Mouse (Mus musculus) macrophage (primary cell): ENCODE results near the gene Gsta2. TPM values are rescaled to one million over a fixed set of nuclear protein-coding genes. Genes with fewer than 3 reads are reported as not detected.
"Not testable (repeated sequence)": the region's sequence is repeated elsewhere in the genome, so short reads cannot be mapped to it uniquely, and the experiment has no call there.

Experiments
- H3K27ac ChIP-seq: fragments of 350-480 bp; formaldehyde crosslinking; 2 replicates; pipeline ENCODE4 v1.9.0; 2021
- H3K36me3 ChIP-seq: fragments of 350-480 bp; formaldehyde crosslinking; 2 replicates; pipeline ENCODE4 v1.9.0; 2021; ENCODE audit errors: inconsistent target
- H3K4me3 ChIP-seq: fragments of 350-480 bp; formaldehyde crosslinking; 2 replicates; pipeline ENCODE4 v1.9.0; 2021; ENCODE audit errors: inconsistent target
- H3K79me2 ChIP-seq: fragments of 350-480 bp; formaldehyde crosslinking; 2 replicates; pipeline ENCODE4 v1.9.0; 2021; ENCODE audit errors: inconsistent target
- WGBS: methylation state at CpG from one replicate; pipeline ENCODE4 v1.1.7; 2026; ENCODE audit warnings: inconsistent platforms; ENCODE audit not compliant: missing documents; 5-methylcytosine and 5-hydroxymethylcytosine counted together
- polyA plus RNA-seq: library from polyadenylated mRNA; stranded (reverse); fragments of 250-400 nt; gene quantifications from 3 replicates; pipeline ENCODE4 v1.2.4, GENCODE M21; 2018; ENCODE audit warnings: inconsistent platforms

Gene Gsta2
- polyA plus RNA-seq, 1 experiment from 2014 or later: not detected

DNA sequence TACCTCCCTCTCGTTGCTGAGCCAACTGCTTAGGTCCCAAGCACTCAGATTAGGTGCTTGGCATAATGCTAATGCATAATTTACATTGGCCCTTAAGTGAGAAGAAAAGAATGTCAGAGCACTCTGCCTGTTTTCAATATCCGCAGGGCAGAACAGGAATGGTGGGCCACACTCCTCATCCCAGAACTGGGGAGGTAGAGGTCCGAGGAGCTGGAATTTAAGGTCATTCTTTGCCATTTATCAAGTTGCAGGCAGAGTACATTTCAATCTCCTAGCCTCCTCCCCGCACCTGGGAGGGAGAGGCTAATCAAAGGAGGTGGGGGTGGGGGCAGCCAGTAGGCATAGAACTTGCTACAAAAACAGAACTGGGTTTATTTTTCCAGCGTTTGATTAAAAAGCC is 18.8 kb upstream of the Gsta2 start:
- no peaks in the 10 kb centered on the region for H3K36me3 ChIP-seq
- H3K79me2 ChIP-seq: no peaks in the 10 kb centered on the region
- no peak overlapping the region for H3K27ac ChIP-seq
- H3K4me3 ChIP-seq: no peak overlapping the region
- WGBS: 89% methylated on average over 5 of the region's 5 CpGs

DNA sequence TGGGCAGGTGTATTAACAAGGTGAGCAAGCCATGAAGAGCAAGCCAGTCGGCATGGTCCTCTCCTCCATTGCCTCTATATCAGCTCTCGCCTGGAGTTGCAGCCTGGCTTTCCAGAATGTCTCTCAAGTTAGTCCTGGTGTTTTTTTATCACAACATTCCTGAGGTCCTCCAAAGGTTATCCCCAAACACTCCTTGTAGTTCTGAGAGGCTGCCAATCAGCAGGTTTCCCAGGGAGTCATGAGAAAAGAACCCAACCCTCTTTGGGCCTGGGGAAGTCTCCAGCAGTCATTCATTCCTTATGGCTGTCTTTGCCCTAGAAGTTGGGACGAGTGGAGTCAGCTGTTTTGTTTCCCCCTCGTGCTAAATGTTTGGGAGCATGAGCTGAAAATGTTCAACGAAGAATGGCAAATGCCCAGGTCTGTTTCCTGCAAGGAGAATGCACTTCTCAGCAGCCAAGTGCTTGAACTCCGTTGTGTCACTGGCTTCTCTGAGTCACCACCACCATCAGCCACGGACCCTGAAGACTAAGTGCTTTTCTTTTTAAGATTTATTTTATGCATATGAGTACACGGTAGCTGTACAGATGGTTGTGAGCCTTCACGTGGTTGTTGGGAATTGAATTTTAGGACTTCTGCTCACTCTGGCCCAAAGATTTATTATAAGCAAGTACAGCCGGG is 17.4 kb upstream of the Gsta2 start:
- 80% methylated on average over 10 of the region's 10 CpGs for WGBS
- no peak overlapping the region for H3K4me3 ChIP-seq
- no peak overlapping the region for H3K27ac ChIP-seq
- no peaks in the 10 kb centered on the region for H3K79me2 ChIP-seq
- H3K36me3 ChIP-seq: no peaks in the 10 kb centered on the region

DNA sequence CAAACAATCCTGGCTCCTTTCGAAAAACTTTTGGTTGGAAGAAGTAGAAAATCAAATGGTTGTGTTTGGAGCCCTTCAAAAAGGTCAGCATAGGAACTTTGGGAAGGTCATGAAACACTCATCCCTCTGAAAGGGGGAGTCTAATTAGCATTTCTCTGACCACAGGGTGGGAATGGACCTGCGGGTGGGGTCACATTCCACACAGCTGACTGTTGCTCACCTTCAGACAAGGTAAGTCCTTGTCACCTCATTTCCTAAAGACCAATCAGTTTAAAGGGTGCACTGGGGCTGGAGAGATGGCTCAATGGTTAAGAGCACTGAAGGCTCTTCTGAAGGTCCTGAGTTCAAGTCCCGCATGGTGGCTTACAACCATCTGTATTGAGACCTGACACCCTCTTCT is 15.9 kb upstream of the Gsta2 start:
- Histone ChIP-seq H3K79me2 (no peaks in the 10 kb centered on the region), H3K4me3 (no peak overlapping the region), H3K36me3 (no peaks in the 10 kb centered on the region), H3K27ac (no peak overlapping the region)
- 100% methylated on average over 3 of the region's 3 CpGs for WGBS

DNA sequence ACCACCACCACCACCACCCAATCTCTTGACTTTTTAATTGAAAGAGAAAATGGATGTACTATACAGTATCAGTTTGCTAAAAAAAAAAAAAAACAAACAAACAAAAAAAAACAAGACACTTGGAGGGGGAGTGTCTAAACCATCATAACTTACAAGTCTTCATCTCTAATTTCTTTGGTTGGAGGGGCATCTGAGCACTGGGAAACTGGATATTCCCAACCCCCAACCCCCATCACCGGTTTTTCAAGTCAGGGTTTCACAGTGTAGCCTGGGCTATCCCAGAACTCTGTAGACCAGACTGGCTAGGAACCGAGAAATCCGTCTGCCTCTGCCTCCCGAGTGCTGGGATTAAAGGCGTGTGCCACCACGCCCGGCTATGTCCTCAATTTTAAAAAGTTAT is 14.2 kb upstream of the Gsta2 start:
- Histone ChIP-seq H3K4me3 (no peak overlapping the region), H3K36me3 (no peaks in the 10 kb centered on the region), H3K27ac (no peak overlapping the region), H3K79me2 (no peaks in the 10 kb centered on the region)
- WGBS: 90% methylated on average over 7 of the region's 7 CpGs

DNA sequence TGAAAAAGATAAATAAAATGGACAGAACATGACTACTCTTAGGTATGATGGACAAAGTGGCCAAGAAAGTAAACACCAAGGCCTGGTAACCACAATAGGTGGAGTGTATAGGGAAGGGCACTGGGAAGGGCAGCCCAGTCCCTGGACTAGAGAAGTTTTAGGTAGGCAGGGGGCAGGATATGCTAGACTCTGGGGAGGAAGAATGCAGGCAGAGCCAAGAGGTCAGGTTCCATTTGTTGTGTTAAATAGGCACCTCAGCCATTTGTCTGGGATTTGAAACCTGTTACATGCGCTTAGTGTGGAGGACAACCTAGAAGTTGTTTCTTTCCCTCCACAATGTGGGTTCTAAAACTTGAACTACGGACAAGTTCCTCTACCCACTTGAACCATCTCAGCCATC is 13.8 kb upstream of the Gsta2 start:
- Histone ChIP-seq H3K27ac (no peak overlapping the region), H3K79me2 (no peaks in the 10 kb centered on the region), H3K36me3 (no peaks in the 10 kb centered on the region), H3K4me3 (no peak overlapping the region)
- 93% methylated on average over 2 of the region's 2 CpGs for WGBS

DNA sequence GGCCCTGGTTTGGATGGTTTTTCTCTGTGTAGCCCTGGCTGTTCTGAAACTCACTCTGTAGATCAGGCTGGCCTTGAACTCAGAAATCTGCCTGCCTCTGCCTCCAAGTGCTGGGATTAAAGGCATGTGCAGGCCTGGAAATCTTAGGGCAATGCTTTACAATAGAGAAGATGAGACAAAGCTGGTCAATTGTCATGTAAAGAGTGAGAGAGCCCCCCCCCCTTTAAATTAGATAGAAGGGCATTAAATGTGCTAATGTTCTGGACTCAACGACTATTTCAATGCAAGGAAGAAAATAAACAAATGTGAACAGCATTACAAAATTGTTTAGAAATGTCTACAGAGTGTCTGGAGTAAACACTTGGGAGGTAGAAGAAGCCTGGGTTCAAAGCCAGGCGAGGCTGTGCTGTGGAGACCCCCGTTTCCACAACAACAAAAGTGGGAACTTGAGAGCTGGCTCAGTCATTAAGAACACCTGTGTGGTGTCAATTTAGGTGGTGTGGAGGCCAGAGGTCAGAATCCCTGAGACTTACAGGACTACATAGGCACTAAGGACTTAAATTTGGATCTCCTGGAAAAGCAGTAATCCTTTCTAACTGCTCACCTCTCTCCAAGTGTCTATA is 13.2 kb upstream of the Gsta2 start:
- Histone ChIP-seq H3K27ac (no peak overlapping the region), H3K79me2 (no peaks in the 10 kb centered on the region), H3K4me3 (no peak overlapping the region), H3K36me3 (no peaks in the 10 kb centered on the region)
- WGBS: 95% methylated on average over 3 of the region's 3 CpGs

DNA sequence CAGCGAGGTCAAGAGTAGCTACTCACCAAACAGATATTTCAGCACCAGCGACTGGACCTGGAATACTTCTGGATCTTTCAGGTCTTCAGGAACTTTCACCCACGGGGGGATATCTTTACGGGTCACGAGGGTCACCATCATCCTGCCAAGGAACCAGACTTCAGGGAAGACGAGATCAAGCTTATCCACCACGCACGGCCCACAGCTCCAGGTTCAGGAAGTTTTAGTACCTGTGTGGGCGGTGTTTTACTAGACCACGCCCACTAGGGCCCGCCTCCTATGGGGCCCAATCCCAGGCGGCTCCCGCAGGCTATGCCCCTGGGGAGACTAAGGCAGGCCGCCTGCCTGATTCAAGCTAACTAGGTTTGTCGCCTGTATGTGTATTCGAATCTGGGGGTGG is 12.4 kb upstream of the Gsta2 start, which contains the start of gene Dppa5a:
Gene Dppa5a, minus strand, starts transcription at position 219 of the 400 bp plus-strand sequence.
- not testable (repeated sequence) for H3K36me3 ChIP-seq, H3K79me2 ChIP-seq, H3K27ac ChIP-seq, H3K4me3 ChIP-seq
- WGBS: 94% methylated on average over 15 of the region's 16 CpGs

DNA sequence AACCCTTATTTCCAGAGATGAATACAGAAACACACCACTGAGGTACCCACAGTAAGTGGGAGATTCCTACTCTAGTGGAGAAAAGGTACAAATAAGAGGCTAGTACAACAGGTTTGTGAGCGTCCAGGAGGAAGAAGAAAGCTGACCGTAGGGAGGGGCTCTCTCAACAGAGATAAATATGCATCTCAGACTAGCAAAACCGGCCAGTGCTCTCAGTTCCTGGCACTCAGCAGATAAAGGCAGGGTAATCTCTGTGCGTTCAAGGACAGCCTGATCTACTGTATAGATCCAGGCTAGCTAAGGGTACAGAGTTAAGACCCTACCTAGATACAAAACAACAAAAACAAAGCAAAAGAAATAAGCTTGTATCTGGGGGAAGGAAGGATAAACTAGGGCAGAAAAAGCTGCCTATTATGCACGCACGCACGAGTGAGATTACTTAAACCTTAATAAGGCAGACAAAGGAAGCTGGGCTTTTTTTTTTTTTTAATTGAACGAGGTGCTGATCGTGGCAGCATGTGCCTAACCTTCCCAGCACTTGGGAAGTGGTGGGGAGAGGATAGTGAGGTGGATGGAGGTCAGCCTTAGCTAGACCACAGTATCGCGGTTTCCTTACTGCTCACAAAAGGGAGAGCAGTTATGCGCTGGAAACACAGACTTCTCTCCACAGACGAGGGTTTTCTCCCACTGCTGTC is 10.4 kb upstream of the Gsta2 start:
- H3K27ac ChIP-seq: no peak overlapping the region
- 54% methylated on average over 11 of the region's 13 CpGs for WGBS
- no peaks in the 10 kb centered on the region for H3K79me2 ChIP-seq

DNA sequence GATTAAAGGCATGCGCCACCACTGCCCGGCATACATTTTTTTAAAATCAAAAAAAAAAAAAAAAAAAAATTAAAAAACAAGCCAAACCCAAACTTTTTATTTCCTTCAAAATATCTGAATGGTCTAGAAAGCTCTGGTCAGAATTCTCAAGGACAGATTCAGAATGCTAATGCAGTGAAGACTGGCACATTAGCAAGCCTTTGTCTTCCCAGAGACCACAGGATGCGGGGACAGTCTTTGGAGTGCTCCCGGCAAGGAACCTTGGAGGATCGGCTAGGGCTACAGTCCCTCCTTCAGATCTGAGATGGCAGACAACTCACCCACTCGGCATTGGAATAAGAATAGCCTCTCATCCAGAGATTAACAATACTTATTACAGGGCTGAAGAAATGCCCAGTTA is 9.1 kb upstream of the Gsta2 start:
- Histone ChIP-seq H3K36me3 (no peaks in the 10 kb centered on the region), H3K79me2 (no peaks in the 10 kb centered on the region), H3K4me3 (no peak overlapping the region), H3K27ac (no peak overlapping the region)
- WGBS: 92% methylated on average over 6 of the region's 6 CpGs

More for the DNA sequence above, 10.4 kb upstream of the Gsta2 start:
- no peaks in the 10 kb centered on the region for H3K36me3 ChIP-seq
- no peak overlapping the region for H3K4me3 ChIP-seq

DNA sequence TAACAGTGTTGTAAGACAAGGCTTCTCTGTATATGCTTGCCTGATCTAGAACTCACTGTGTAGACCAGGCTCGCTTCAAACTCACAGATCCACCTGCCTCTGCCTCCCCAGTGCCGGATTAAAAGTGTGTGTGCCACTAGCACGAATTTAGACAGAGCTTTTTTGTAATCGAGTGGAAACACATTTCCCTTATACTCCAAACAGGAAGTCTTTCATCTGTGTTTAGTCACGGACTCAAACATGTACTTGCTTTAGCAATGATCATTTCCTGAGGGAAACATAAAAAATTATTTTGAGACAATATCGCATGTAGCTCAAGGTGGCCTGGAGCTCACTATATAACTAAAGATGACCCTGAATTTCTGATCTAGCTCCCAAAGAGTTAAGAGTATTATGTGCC is 7.8 kb upstream of the Gsta2 start:
- Histone ChIP-seq H3K4me3 (no peak overlapping the region), H3K79me2 (no peaks in the 10 kb centered on the region), H3K27ac (no peak overlapping the region), H3K36me3 (no peaks in the 10 kb centered on the region)
- 5% methylated on average over 6 of the region's 6 CpGs for WGBS

DNA sequence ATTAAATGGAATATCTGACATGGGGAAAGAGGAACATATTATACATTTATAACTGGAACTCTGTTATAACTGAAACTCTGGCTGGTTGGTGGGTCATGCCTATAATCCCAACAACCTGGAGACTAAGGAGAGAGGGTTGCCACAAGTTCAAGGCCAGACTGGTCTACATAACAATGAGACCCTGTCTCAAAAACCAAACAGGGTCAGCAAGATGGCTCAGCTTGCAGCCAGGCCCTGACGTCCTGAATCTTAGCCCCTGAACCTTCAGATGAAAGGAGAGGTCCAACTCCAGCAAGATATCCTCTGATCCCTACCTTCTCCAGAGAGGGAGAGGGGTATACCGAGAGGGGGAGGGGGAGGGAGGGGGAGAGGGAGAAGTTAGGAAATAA is 4.9 kb upstream of the Gsta2 start:
- no peak overlapping the region for H3K27ac ChIP-seq
- H3K4me3 ChIP-seq: no peak overlapping the region
- 100% methylated on average over 1 of the region's 2 CpGs for WGBS
- no peaks in the 10 kb centered on the region for H3K79me2 ChIP-seq
- H3K36me3 ChIP-seq: no peaks in the 10 kb centered on the region

DNA sequence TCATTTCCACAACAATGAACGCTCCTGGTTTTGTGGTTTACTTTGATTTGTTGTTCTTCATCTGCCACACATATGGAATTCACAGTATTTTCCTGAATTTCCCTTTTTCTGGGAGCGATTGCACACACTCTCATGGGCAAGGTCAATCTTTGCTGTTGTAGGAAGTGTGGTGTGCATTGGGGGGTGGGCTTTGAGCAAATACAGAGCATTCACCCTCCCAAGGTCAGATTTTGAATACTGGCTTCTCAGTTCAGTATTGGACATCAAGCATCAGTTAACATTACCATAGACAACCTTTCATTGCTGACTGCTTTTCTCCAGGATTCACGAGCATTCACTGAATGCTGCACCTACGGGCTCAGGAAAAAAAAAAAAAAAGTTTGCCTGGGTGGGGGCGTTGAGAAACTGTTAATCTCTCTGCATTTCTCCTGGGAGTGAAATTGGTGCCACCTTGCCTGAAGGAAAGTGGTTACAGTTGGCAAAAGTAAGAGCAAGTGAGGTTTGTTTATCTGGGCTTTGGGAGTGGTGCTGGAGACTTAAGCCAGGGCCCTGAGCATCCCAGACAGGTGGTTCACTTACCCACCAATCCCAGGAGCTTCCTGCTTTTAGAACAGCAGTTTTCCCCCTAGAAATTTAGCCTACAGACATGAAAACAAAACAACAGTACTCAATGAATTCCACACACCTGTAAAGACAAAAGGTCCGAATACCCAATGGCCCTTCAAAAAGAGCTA is 4.3 kb upstream of the Gsta2 start:
- Histone ChIP-seq H3K36me3 (no peaks in the 10 kb centered on the region), H3K79me2 (no peaks in the 10 kb centered on the region), H3K27ac (no peak overlapping the region), H3K4me3 (no peak overlapping the region)
- 93% methylated on average over 6 of the region's 6 CpGs for WGBS

DNA sequence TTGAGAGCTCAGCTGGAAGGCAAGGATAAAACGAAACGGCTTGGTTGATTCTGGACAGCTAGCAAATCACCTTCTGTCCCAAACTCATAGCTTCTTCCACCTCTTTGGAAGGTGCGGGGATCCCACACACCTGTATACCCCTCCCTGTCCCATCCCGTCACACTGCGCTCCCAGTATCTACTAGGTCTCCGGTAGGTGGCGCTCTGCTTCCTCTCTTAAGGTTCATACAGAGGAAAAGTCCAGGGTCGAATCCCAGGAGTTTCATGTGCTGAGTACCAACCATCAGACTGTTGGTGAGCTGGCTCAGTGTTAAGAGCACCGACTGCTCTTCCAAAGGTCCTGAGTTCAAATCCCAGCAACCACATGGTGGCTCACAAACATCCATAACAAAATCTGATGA is 2.5 kb upstream of the Gsta2 start:
- WGBS: 15% methylated on average over 9 of the region's 9 CpGs
- H3K27ac ChIP-seq: no peak overlapping the region
- H3K36me3 ChIP-seq: no peaks in the 10 kb centered on the region
- H3K79me2 ChIP-seq: no peaks in the 10 kb centered on the region
- no peak overlapping the region for H3K4me3 ChIP-seq

DNA sequence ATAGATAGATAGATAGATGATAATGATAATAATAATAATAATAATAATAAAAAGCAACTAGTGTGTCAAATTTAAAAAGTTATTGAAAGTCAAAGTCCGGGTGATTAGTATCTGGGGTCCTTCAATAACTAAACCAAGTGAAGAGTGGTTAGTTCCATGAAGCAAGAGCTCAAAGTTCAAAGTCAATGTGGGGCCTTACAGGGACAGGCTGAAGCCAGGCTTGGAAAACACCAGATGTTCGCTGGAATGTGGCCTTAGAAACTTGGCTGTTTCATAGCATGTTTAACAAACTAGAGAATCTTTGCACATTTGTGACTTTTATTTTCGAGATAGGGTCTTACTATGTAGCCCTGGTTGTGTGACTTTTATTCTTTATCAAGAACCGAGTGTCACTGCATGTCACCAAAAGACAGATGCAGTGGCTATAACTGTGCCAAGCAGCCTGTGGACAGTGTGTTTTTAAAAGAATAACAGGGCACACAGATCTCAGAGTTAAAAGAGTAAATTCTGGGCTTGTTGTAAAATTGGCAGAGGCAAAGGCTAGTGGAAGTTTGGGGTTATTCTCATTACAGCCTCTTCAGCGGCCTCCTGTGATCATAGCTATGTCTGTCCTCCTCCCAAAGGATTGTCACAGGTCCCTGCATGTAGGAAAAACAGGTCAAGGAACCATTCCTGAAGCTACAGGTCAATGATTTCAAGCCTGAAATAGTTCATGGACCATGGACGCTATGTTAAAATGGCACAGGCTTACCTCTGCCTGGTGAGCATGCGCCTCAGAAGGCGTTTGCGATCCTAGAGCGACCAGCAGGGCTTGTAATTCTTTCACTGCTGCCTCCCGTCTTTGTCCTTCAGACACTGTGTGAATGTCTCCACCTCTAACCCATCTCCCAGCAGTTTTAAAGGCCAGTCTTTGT is 666 bp downstream of the Gsta2 start:
- Histone ChIP-seq H3K4me3 (no peak overlapping the region), H3K36me3 (no peaks in the 10 kb centered on the region), H3K27ac (no peak overlapping the region), H3K79me2 (no peaks in the 10 kb centered on the region)
- 93% methylated on average over 11 of the region's 11 CpGs for WGBS
